Mouse (Mus musculus) small intestine, adult 2 months (tissue): Measurements from ENCODE around the gene Magt1. TPM values are rescaled to one million over a fixed set of nuclear protein-coding genes. Genes with fewer than 3 reads are reported as not detected.

Source experiments
- H3K27ac ChIP-seq: fragments of 200-500 bp; 2 replicates; pipeline ENCODE4 v1.5.1; 2012; ENCODE audit warnings: low read depth, low read length, control low read depth, inconsistent platforms; ENCODE audit not compliant: insufficient read depth
- H3K27me3 ChIP-seq: fragments of 200-500 bp; 2 replicates; pipeline ENCODE4 v1.6.1; 2012; ENCODE audit warnings: mild to moderate bottlenecking, moderate library complexity, low read length, inconsistent platforms; ENCODE audit not compliant: control insufficient read depth, insufficient read depth
- H3K36me3 ChIP-seq: fragments of 200-500 bp; 2 replicates; pipeline ENCODE4 v1.6.1; 2012; ENCODE audit warnings: mild to moderate bottlenecking, low read length, control low read depth, inconsistent platforms; ENCODE audit not compliant: control insufficient read depth, insufficient read depth
- H3K4me1 ChIP-seq: fragments of 200-500 bp; 2 replicates; pipeline ENCODE4 v1.6.1; 2012; ENCODE audit warnings: low read length, inconsistent platforms, mixed read lengths; ENCODE audit not compliant: control insufficient read depth, insufficient read depth, insufficient read length
- H3K4me3 ChIP-seq: fragments of 200-500 bp; 2 replicates; pipeline ENCODE4 v1.5.1; 2012; ENCODE audit warnings: low read depth, mild to moderate bottlenecking, control low read depth, inconsistent platforms, low read length, moderate library complexity
- CTCF ChIP-seq: fragments of 200-500 bp; IDR thresholded peaks from 2 replicates; pipeline ENCODE4 v1.5.1; 2012; ENCODE audit warnings: low read depth, mild to moderate bottlenecking, control low read depth, inconsistent platforms, low read length, moderate library complexity, mixed read lengths; ENCODE audit not compliant: insufficient replicate concordance, insufficient read length; ENCODE audit errors: extremely low read depth
- POLR2A ChIP-seq: fragments of 200-500 bp; IDR thresholded peaks from 2 replicates; pipeline ENCODE4 v1.6.1; 2012; ENCODE audit warnings: low read depth, mild to moderate bottlenecking, control low read depth, inconsistent platforms, low read length, moderate library complexity
- WGBS: fragments of 180-500 bp; shearing (Covaris S2); methylation state at CpG from one replicate; pipeline ENCODE4 v1.1.7; 2018; 5-methylcytosine and 5-hydroxymethylcytosine counted together
- polyA plus RNA-seq: library from polyadenylated mRNA; depleted of rRNA; stranded (reverse); fragments of >200 nt; gene quantifications from 2 replicates; pipeline ENCODE4 v1.2.3, GENCODE M21; 2012

Magt1 gene
- polyA plus RNA-seq, 1 experiment, result 2.5 TPM

- Histone ChIP-seq H3K4me3 (no peak overlapping the region), H3K36me3 (no peaks in the 10 kb centered on the region), H3K27ac (no peak overlapping the region), H3K27me3 (no peaks in the 10 kb centered on the region), H3K4me1 (no peaks in the 10 kb centered on the region)
- 83% methylated on average over 2 of the region's 2 CpGs for WGBS
- TF ChIP-seq POLR2A (no peak), CTCF (no peak)
These were observed 57.7 kb downstream of the Magt1 start for GRCm38 (mm10) chrX:105953999-105954398.

GRCm38 (mm10) chrX:105946357-105946756, 65.3 kb downstream of the Magt1 start:
- Histone ChIP-seq H3K27me3 (no peaks in the 10 kb centered on the region), H3K4me3 (no peak overlapping the region), H3K4me1 (no peaks in the 10 kb centered on the region), H3K27ac (no peak overlapping the region), H3K36me3 (no peaks in the 10 kb centered on the region)
- TF ChIP-seq CTCF (no peak), POLR2A (no peak)
- WGBS, result 15% methylated on average over 1 of the region's 1 CpGs

- Histone ChIP-seq H3K36me3 (no peaks in the 10 kb centered on the region), H3K4me3 (no peak overlapping the region), H3K27me3 (no peaks in the 10 kb centered on the region), H3K27ac (no peak overlapping the region), H3K4me1 (no peaks in the 10 kb centered on the region)
- TF ChIP-seq CTCF, result no peak
- TF ChIP-seq POLR2A, result no peak
- WGBS, result 83% methylated on average over 6 of the region's 7 CpGs
These were observed 72.5 kb downstream of the Magt1 start for GRCm38 (mm10) chrX:105939245-105939644.

DNA sequence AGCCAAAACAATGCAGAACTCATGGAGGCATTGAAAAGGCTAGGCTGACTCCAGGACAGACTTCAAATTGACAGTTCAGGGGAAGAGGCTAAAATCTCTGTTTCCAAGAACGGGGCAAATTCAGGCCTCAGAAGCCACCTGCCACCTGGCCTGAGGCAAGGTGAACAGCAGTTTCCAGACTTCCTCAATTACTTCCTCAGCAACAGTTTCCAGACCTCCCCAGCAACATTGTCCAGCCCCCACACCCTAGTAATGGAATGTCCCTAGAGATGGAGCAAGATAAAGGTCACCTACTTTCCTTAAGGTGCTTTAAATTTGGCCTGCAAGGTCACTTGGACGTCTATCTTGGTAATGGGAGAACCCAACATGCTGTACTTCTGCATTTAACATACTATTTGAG, 74.0 kb downstream of the Magt1 start:
- no peak overlapping the region for H3K4me3 ChIP-seq

DNA sequence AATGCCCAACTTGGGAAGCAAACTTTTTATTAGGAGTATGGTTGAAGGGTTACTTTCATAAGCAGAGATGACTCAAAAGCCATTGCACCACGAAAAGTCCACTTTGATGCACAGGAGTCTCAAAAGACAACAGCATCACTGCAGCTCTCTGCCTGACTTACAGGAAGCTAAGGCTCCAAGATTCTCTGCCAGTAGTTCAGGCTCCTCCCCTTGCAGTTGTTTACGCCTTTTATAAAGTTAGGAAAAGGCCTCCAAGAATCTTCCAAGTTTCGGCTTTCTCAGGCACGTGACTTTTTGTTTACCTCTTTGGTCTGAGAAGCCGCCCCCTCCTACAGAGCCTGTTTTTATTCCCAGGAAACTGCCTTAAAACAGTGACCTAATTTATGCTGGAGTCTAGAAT, 77.4 kb downstream of the Magt1 start:
- no peaks in the 10 kb centered on the region for H3K27me3 ChIP-seq
- H3K36me3 ChIP-seq, result no peaks in the 10 kb centered on the region
- TF ChIP-seq POLR2A (no peak), CTCF (no peak)
- H3K27ac ChIP-seq, result no peak overlapping the region
- H3K4me3 ChIP-seq, result no peak overlapping the region
- H3K4me1 ChIP-seq, result no peaks in the 10 kb centered on the region
- 71% methylated on average over 5 of the region's 5 CpGs for WGBS

More for the DNA sequence above, 74.0 kb downstream of the Magt1 start:
- H3K36me3 ChIP-seq, result no peaks in the 10 kb centered on the region
- no peaks in the 10 kb centered on the region for H3K27me3 ChIP-seq
- H3K27ac ChIP-seq, result no peak overlapping the region
- WGBS, result 43% methylated on average over 2 of the region's 2 CpGs
- TF ChIP-seq POLR2A, result no peak
- no peak for TF ChIP-seq CTCF
- H3K4me1 ChIP-seq, result no peaks in the 10 kb centered on the region

- no peaks in the 10 kb centered on the region for H3K4me1 ChIP-seq
- no peaks in the 10 kb centered on the region for H3K36me3 ChIP-seq
- H3K27me3 ChIP-seq, result no peaks in the 10 kb centered on the region
- 32% methylated on average over 8 of the region's 8 CpGs for WGBS
- H3K4me3 ChIP-seq, result peak overlapping the region; percentile 90
- no peak overlapping the region for H3K27ac ChIP-seq
- TF ChIP-seq POLR2A, result no peak
These were observed 82.1 kb downstream of the Magt1 start for GRCm38 (mm10) chrX:105929478-105930038.

- H3K4me3 ChIP-seq, result peak within 1 kb of the TSS; percentile 90
- no peaks in the 10 kb centered on the region for H3K27me3 ChIP-seq
- TF ChIP-seq CTCF (no peak), POLR2A (peak; percentile 55)
- 25% methylated on average over 42 of the region's 42 CpGs for WGBS
- peak within 1 kb of the TSS; percentile 90 for H3K27ac ChIP-seq
- H3K4me1 ChIP-seq, result no peaks in the 10 kb centered on the region
- H3K36me3 ChIP-seq, result no peaks in the 10 kb centered on the region
These were observed 82.7 kb downstream of the Magt1 start, which contains the start of gene Atrx for GRCm38 (mm10) chrX:105928861-105929477. Atrx (minus strand) TSS chrX:105929403.
